Mouse (Mus musculus) liver, embryonic 14.5 days (tissue): ENCODE results near the gene Prkcq. TPM values are rescaled to one million over a fixed set of nuclear protein-coding genes. Genes with fewer than 3 reads are reported as not detected.

ENCODE experiments used
- ATAC-seq: fragments of 200-750 bp; cut with Nextera tagmentation; 2 replicates; pipeline ENCODE4 v1.8.0; 2017; ENCODE audit warnings: moderate number of reproducible peaks, mild to moderate bottlenecking, moderate library complexity; ENCODE audit not compliant: insufficient read depth
- DNase-seq, 3 experiments: peaks; one replicate each; pipeline ENCODE4 v3.0.0-alpha.2; 2012 to 2013; ENCODE audit warnings: low read depth in 3 of 3, low spot score in 3 of 3
- H3K27ac ChIP-seq: fragments of 300-500 bp; sonication (generic); 2 replicates; pipeline ENCODE4 v1.5.1; 2014; ENCODE audit warnings: moderate library complexity, mild to moderate bottlenecking, control low read depth, inconsistent platforms
- H3K27me3 ChIP-seq: fragments of 300-500 bp; sonication (generic); 2 replicates; pipeline ENCODE4 v1.6.1; 2014; ENCODE audit warnings: mild to moderate bottlenecking, low read length, moderate library complexity; ENCODE audit not compliant: control insufficient read depth, insufficient read depth
- H3K36me3 ChIP-seq: fragments of 300-500 bp; sonication (generic); replicated peaks from 2 replicates; pipeline ENCODE4 v1.6.1; 2014; ENCODE audit warnings: low read depth; ENCODE audit not compliant: control insufficient read depth, insufficient read depth
- H3K4me1 ChIP-seq, 2 experiments: fragments of 200-500 bp in 1 of 2; fragments of 300-500 bp in 1 of 2; sonication (generic) in 1 of 2; replicated peaks; 2 replicates each; pipeline ENCODE4 v1.6.1; 2012 to 2014; ENCODE audit warnings: antibody characterized with exemption in 1 of 2, inconsistent platforms in 1 of 2, low read length in 1 of 2; ENCODE audit not compliant: control insufficient read depth in 2 of 2, insufficient read depth in 2 of 2
- H3K4me2 ChIP-seq: fragments of 300-500 bp; sonication (generic); 2 replicates; pipeline ENCODE4 v1.6.1; 2014; ENCODE audit warnings: low read depth, mild to moderate bottlenecking, control low read depth, moderate library complexity
- H3K4me3 ChIP-seq, 2 experiments: fragments of 200-500 bp in 1 of 2; fragments of 300-500 bp in 1 of 2; sonication (generic) in 1 of 2; 2 replicates each; pipeline ENCODE4 v1.5.1; 2012 to 2014; ENCODE audit warnings: low read depth in 2 of 2, low read length in 2 of 2, mild to moderate bottlenecking in 2 of 2, control low read depth in 1 of 2, inconsistent platforms in 1 of 2, moderate library complexity in 1 of 2; ENCODE audit not compliant: insufficient read depth in 1 of 2
- H3K9ac ChIP-seq: fragments of 300-500 bp; sonication (generic); replicated peaks from 2 replicates; pipeline ENCODE4 v1.6.1; 2014; ENCODE audit warnings: mild to moderate bottlenecking, control low read depth, moderate library complexity
- H3K9me3 ChIP-seq: fragments of 300-500 bp; sonication (generic); 2 replicates; pipeline ENCODE4 v1.6.1; 2016; ENCODE audit warnings: low read length, mixed read lengths; ENCODE audit not compliant: control insufficient read depth
- CTCF ChIP-seq: IDR thresholded peaks from 2 replicates; pipeline ENCODE4 v1.5.1; 2016; ENCODE audit warnings: antibody characterized with exemption, low read depth, control low read depth
- EP300 ChIP-seq: IDR thresholded peaks from 2 replicates; pipeline ENCODE4 v1.6.1; 2016; ENCODE audit warnings: antibody characterized with exemption, low read depth
- WGBS: fragments of 180-500 bp; shearing (Covaris S2); extraction: QIAGEN DNeasy Blood & Tissue Kit; methylation state at CpG from one replicate; pipeline ENCODE4 v1.1.7; 2014; ENCODE audit not compliant: insufficient replicate concordance; 5-methylcytosine and 5-hydroxymethylcytosine counted together
- polyA plus RNA-seq, 2 experiments: library from polyadenylated mRNA; depleted of rRNA in 1 of 2; stranded (reverse) in 1 of 2; unstranded in 1 of 2; fragments of >200 nt; fragmentation: Nextera tagmentation in 1 of 2; extraction: Ambion mirVana in 1 of 2; gene quantifications; 2 replicates each; pipeline versions ENCODE4 v1.2.1 to v1.2.3; 2012 to 2014

The Prkcq gene
- polyA plus RNA-seq, 2 experiments = 2.1 to 3.4 TPM

GRCm38 (mm10) chr2:11231118-11231517, 59.2 kb downstream of the Prkcq start:
- Histone ChIP-seq H3K27me3 (no peaks in the 10 kb centered on the region), H3K4me3 (no peak overlapping the region), H3K36me3 (no peaks in the 10 kb centered on the region), H3K27ac (no peak overlapping the region), H3K4me1 (peaks cover 3 to 16% of the 10 kb centered on the region in 2 experiments; a peak in 3 of 4 replicates), H3K4me2 (no peak overlapping the region), H3K9me3 (no peaks in the 10 kb centered on the region), H3K9ac (no peak overlapping the region)
- no peak for DNase-seq
- WGBS = 7% methylated on average over 3 of the region's 3 CpGs
- TF ChIP-seq CTCF = no peak
- TF ChIP-seq EP300 = no peak
- no peak for ATAC-seq

DNA sequence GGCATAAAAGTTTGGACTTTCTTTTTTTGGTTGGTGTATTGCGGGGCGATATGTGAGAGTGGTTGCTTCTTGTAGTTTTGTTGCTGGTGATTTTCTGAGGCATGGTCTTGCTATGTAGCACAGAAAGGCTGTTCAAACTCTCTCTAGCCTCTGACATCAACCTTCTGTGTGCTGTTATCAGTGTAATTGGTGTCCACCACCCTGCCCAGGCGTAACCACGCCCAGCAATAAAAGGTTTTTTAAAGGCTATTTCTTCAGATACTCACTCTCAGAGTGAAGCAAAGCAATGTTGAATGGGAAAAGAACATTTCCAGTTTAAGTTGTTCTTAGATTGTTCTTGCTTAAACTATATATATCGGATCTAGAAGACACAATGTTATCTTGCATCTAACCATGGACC, 60.1 kb downstream of the Prkcq start:
- WGBS = 59% methylated on average over 5 of the region's 5 CpGs
- Histone ChIP-seq H3K27ac (no peak overlapping the region), H3K9ac (no peak overlapping the region), H3K4me1 (peaks cover 3 to 10% of the 10 kb centered on the region in 2 experiments; a peak in 2 of 4 replicates), H3K4me3 (no peak overlapping the region), H3K27me3 (no peaks in the 10 kb centered on the region), H3K36me3 (no peaks in the 10 kb centered on the region), H3K4me2 (no peak overlapping the region), H3K9me3 (no peaks in the 10 kb centered on the region)
- ATAC-seq (no peak), DNase-seq (no peak)
- TF ChIP-seq EP300 (no peak), CTCF (no peak)

- H3K36me3 ChIP-seq = no peaks in the 10 kb centered on the region
- DNase-seq (no peak), ATAC-seq (no peak)
- H3K4me3 ChIP-seq = no peak overlapping the region
- TF ChIP-seq EP300 = no peak
- TF ChIP-seq CTCF = no peak
- H3K27ac ChIP-seq = no peak overlapping the region
- H3K9ac ChIP-seq = no peak overlapping the region
- H3K4me2 ChIP-seq = no peak overlapping the region
- no peaks in the 10 kb centered on the region for H3K9me3 ChIP-seq
- WGBS = 66% methylated on average over 4 of the region's 4 CpGs
- H3K4me1 ChIP-seq = no peaks in the 10 kb centered on the region
- H3K27me3 ChIP-seq = no peaks in the 10 kb centered on the region
Measured at GRCm38 (mm10) chr2:11238254-11238653, 66.3 kb downstream of the Prkcq start.

- Histone ChIP-seq H3K4me3 (no peak overlapping the region), H3K27me3 (no peaks in the 10 kb centered on the region), H3K9me3 (no peaks in the 10 kb centered on the region), H3K9ac (no peak overlapping the region), H3K4me2 (no peak overlapping the region), H3K4me1 (no peaks in the 10 kb centered on the region), H3K36me3 (no peaks in the 10 kb centered on the region), H3K27ac (no peak overlapping the region)
- DNase-seq = no peak
- no peak for TF ChIP-seq CTCF
- TF ChIP-seq EP300 = no peak
- ATAC-seq = peak; percentile 26; the same call in 1 of the 2 replicates
Measured at GRCm38 (mm10) chr2:11239523-11239922, 67.6 kb downstream of the Prkcq start.

GRCm38 (mm10) chr2:11245926-11246325, 74.0 kb downstream of the Prkcq start:
- no peaks in the 10 kb centered on the region for H3K27me3 ChIP-seq
- no peak overlapping the region for H3K9ac ChIP-seq
- no peak for TF ChIP-seq EP300
- TF ChIP-seq CTCF = no peak
- ATAC-seq = no peak
- H3K36me3 ChIP-seq = no peaks in the 10 kb centered on the region
- no peaks in the 10 kb centered on the region for H3K9me3 ChIP-seq
- H3K27ac ChIP-seq = no peak overlapping the region
- H3K4me3 ChIP-seq = no peak overlapping the region
- H3K4me2 ChIP-seq = no peak overlapping the region
- H3K4me1 ChIP-seq = no peaks in the 10 kb centered on the region
- 61% methylated on average over 7 of the region's 7 CpGs for WGBS
- DNase-seq = no peak
